Mouse (Mus musculus): ENCODE data around the gene Eml1.

The Eml1 gene

GRCm38 (mm10) chr12:108370596-108371428 is at the start of gene Eml1:
Eml1 (plus strand) TSS chr12:108370957.
- no peak for DNase-seq (ENCODE audit: low read depth)

- DNase-seq (ENCODE audit: low read depth), result no peak
These were observed 44.4 kb upstream of the Eml1 start for GRCm38 (mm10) chr12:108326401-108326800.

GRCm38 (mm10) chr12:108327889-108328491 is 42.8 kb upstream of the Eml1 start:
- no peak for DNase-seq (ENCODE audit: low read depth)

- peak; percentile 63 for DNase-seq (ENCODE audit: low read depth)
These were observed 37.7 kb upstream of the Eml1 start for GRCm38 (mm10) chr12:108333056-108333455.

- DNase-seq (ENCODE audit: low read depth), result no peak
These were observed 37.3 kb upstream of the Eml1 start for GRCm38 (mm10) chr12:108333481-108333882.

- DNase-seq (ENCODE audit: low read depth), result peak; percentile 94
These were observed 36.8 kb upstream of the Eml1 start, which contains the start of gene Cyp46a1 for GRCm38 (mm10) chr12:108333895-108334445. Cyp46a1 (plus strand) TSS chr12:108334381.

GRCm38 (mm10) chr12:108334529-108334928 is 36.2 kb upstream of the Eml1 start:
- DNase-seq (ENCODE audit: low read depth), result no peak

- DNase-seq (ENCODE audit: low read depth), result peak; percentile 23
These were observed 32.1 kb upstream of the Eml1 start for GRCm38 (mm10) chr12:108338572-108339190.

GRCm38 (mm10) chr12:108348151-108348550 is 22.6 kb upstream of the Eml1 start:
- DNase-seq (ENCODE audit: low read depth), result no peak

- DNase-seq (ENCODE audit: low read depth), result no peak
These were observed 21.7 kb upstream of the Eml1 start for GRCm38 (mm10) chr12:108349026-108349425.

- DNase-seq (ENCODE audit: low read depth), result no peak
These were observed 19.8 kb upstream of the Eml1 start for GRCm38 (mm10) chr12:108350931-108351330.

GRCm38 (mm10) chr12:108352371-108353136 is 18.2 kb upstream of the Eml1 start:
- DNase-seq (ENCODE audit: low read depth), result no peak

GRCm38 (mm10) chr12:108354284-108354683 is 16.5 kb upstream of the Eml1 start:
- DNase-seq (ENCODE audit: low read depth), result no peak

- no peak for DNase-seq (ENCODE audit: low read depth)
These were observed 15.5 kb upstream of the Eml1 start for GRCm38 (mm10) chr12:108355271-108355670.

GRCm38 (mm10) chr12:108355986-108356385 is 14.8 kb upstream of the Eml1 start:
- no peak for DNase-seq (ENCODE audit: low read depth)

- DNase-seq (ENCODE audit: low read depth), result peak; percentile 33
These were observed 7.0 kb upstream of the Eml1 start for GRCm38 (mm10) chr12:108363796-108364195.

- no peak for DNase-seq (ENCODE audit: low read depth)
These were observed 5.4 kb upstream of the Eml1 start for GRCm38 (mm10) chr12:108365340-108365739.

GRCm38 (mm10) chr12:108365868-108366267 is 4.9 kb upstream of the Eml1 start:
- DNase-seq (ENCODE audit: low read depth), result no peak

- DNase-seq (ENCODE audit: low read depth), result no peak
These were observed 2.8 kb upstream of the Eml1 start for GRCm38 (mm10) chr12:108367909-108368308.

GRCm38 (mm10) chr12:108368921-108369320 is 1.8 kb upstream of the Eml1 start:
- DNase-seq (ENCODE audit: low read depth), result no peak

GRCm38 (mm10) chr12:108371429-108371765 is 640 bp downstream of the Eml1 start:
- no peak for DNase-seq (ENCODE audit: low read depth)

GRCm38 (mm10) chr12:108372241-108372640 is 1.5 kb downstream of the Eml1 start:
- no peak for DNase-seq (ENCODE audit: low read depth)
